Mouse (Mus musculus): ENCODE measurements around the gene Map7d1.

Gene Map7d1

GRCm38 (mm10) chr4:126256131-126256791 is at the start of gene Map7d1:
TSS of gene Map7d1 (minus strand) at chr4:126256343.
- DNase-seq = peak; percentile 93

- DNase-seq = no peak
Observed at GRCm38 (mm10) chr4:126305428-126305827, 49.3 kb upstream of the Map7d1 start.

GRCm38 (mm10) chr4:126303877-126304276 is 47.7 kb upstream of the Map7d1 start:
- DNase-seq = no peak

GRCm38 (mm10) chr4:126301584-126302309 is 45.6 kb upstream of the Map7d1 start:
- no peak for DNase-seq

GRCm38 (mm10) chr4:126300916-126301583 is 44.9 kb upstream of the Map7d1 start:
- no peak for DNase-seq

- DNase-seq = peak; percentile 67
Observed at GRCm38 (mm10) chr4:126296617-126297101, 40.5 kb upstream of the Map7d1 start.

- DNase-seq = no peak
Observed at GRCm38 (mm10) chr4:126295937-126296336, 39.8 kb upstream of the Map7d1 start.

- DNase-seq = no peak
Observed at GRCm38 (mm10) chr4:126295152-126295551, 39.0 kb upstream of the Map7d1 start.

- no peak for DNase-seq
Observed at GRCm38 (mm10) chr4:126291196-126291595, 35.1 kb upstream of the Map7d1 start.

- DNase-seq = no peak
Observed at GRCm38 (mm10) chr4:126290314-126290713, 34.2 kb upstream of the Map7d1 start.

GRCm38 (mm10) chr4:126288085-126288666 is 32.0 kb upstream of the Map7d1 start:
- DNase-seq = no peak

GRCm38 (mm10) chr4:126287302-126287995 is 31.3 kb upstream of the Map7d1 start:
- DNase-seq = no peak

- DNase-seq = peak; percentile 25
Observed at GRCm38 (mm10) chr4:126286492-126286891, 30.3 kb upstream of the Map7d1 start, which contains the start of gene Col8a2. TSS of gene Col8a2 (plus strand) at chr4:126286793.

- no peak for DNase-seq
Observed at GRCm38 (mm10) chr4:126283582-126283981, 27.4 kb upstream of the Map7d1 start.

GRCm38 (mm10) chr4:126281706-126282105 is 25.6 kb upstream of the Map7d1 start:
- DNase-seq = no peak

- no peak for DNase-seq
Observed at GRCm38 (mm10) chr4:126278961-126279360, 22.8 kb upstream of the Map7d1 start.

- DNase-seq = no peak
Observed at GRCm38 (mm10) chr4:126278565-126278915, 22.4 kb upstream of the Map7d1 start.

- peak; percentile 57 for DNase-seq
Observed at GRCm38 (mm10) chr4:126277906-126278564, 21.9 kb upstream of the Map7d1 start.

GRCm38 (mm10) chr4:126275681-126276131 is 19.6 kb upstream of the Map7d1 start:
- DNase-seq = no peak

- no peak for DNase-seq
Observed at GRCm38 (mm10) chr4:126275081-126275480, 18.9 kb upstream of the Map7d1 start.

- DNase-seq = no peak
Observed at GRCm38 (mm10) chr4:126273753-126274152, 17.6 kb upstream of the Map7d1 start.

GRCm38 (mm10) chr4:126269292-126269691 is 13.1 kb upstream of the Map7d1 start:
- DNase-seq = no peak
